Mouse (Mus musculus) heart, adult 10 weeks (tissue): ENCODE results near the gene Fmnl3. TPM values are rescaled to one million over a fixed set of nuclear protein-coding genes. Genes with fewer than 3 reads are reported as not detected.

Experiments
- polyA plus RNA-seq: library from polyadenylated mRNA; stranded (reverse); fragments of 350-450 nt; fragmentation: Illumina TruSeq; extraction: RNeasy Lipid Tissue Mini Kit (QIAGEN cat#74804); gene quantifications from one replicate; pipeline ENCODE4 v1.2.3, GENCODE M21; 2014; ENCODE audit warnings: low read depth, low replicate concordance

Fmnl3 gene
- 16.8 TPM for polyA plus RNA-seq

GRCm38 (mm10) chr15:99370259-99370691 lies at the start of gene Fmnl3:
Gene Fmnl3, minus strand, starts transcription at chr15:99370482.

GRCm38 (mm10) chr15:99392486-99393385 lies 22.5 kb upstream of the Fmnl3 start, which contains the start of gene Tmbim6:
Gene Tmbim6, plus strand, starts transcription at chr15:99392882.

GRCm38 (mm10) chr15:99295484-99295981 lies 74.7 kb downstream of the Fmnl3 start, which contains the start of gene Fam186b:
Gene Fam186b, minus strand, starts transcription at chr15:99295888.

GRCm38 (mm10) chr15:99294813-99295374 lies 75.4 kb downstream of the Fmnl3 start, which contains the start of gene Prpf40b:
Gene Prpf40b, plus strand, starts transcription at chr15:99295087.

Other genes with a start within 250 kb of the Fmnl3 start
- 5.8 TPM for gene Spats2, start 244.6 kb downstream of the Fmnl3 start, polyA plus RNA-seq
- gene Kcnh3, start 145.6 kb downstream of the Fmnl3 start, polyA plus RNA-seq: 0.10 TPM
- 55.8 TPM for gene Mcrs1, start 118.5 kb downstream of the Fmnl3 start, polyA plus RNA-seq
- 37.3 TPM for gene Prpf40b, start 75.4 kb downstream of the Fmnl3 start, polyA plus RNA-seq
- not detected for gene Fam186b, start 74.6 kb downstream of the Fmnl3 start, polyA plus RNA-seq
- gene Tmbim6, start 22.4 kb upstream of the Fmnl3 start, polyA plus RNA-seq: 191 TPM
- gene Nckap5l, start 87.3 kb upstream of the Fmnl3 start, polyA plus RNA-seq: 3.4 TPM
- 3.9 TPM for gene Bcdin3d, start 104.2 kb upstream of the Fmnl3 start, polyA plus RNA-seq
- 0.31 TPM for gene Faim2, start 157.7 kb upstream of the Fmnl3 start, polyA plus RNA-seq
- not detected for gene Aqp2, start 208.6 kb upstream of the Fmnl3 start, polyA plus RNA-seq
- not detected for gene Aqp5, start 220.3 kb upstream of the Fmnl3 start, polyA plus RNA-seq
- gene Aqp6, start 230.9 kb upstream of the Fmnl3 start, polyA plus RNA-seq: not detected